Mouse (Mus musculus) liver, embryonic 13.5 days (tissue): ENCODE measurements around the gene Rasl11a. TPM values are rescaled to one million over a fixed set of nuclear protein-coding genes. Genes with fewer than 3 reads are reported as not detected.

Source experiments
- ATAC-seq: fragments of 200-750 bp; cut with Nextera tagmentation; 2 replicates; pipeline ENCODE4 v1.8.0; 2017; ENCODE audit warnings: low read depth, mild to moderate bottlenecking, moderate number of reproducible peaks, moderate library complexity
- DNase-seq: peaks from one replicate; pipeline ENCODE4 v3.0.0; 2022
- H3K27ac ChIP-seq: fragments of 300-500 bp; sonication (generic); 2 replicates; pipeline ENCODE4 v1.5.1; 2015; ENCODE audit warnings: moderate library complexity, mild to moderate bottlenecking, inconsistent platforms
- H3K27me3 ChIP-seq: fragments of 300-500 bp; sonication (generic); 2 replicates; pipeline ENCODE4 v1.6.1; 2015; ENCODE audit warnings: mild to moderate bottlenecking, inconsistent platforms
- H3K36me3 ChIP-seq: fragments of 300-500 bp; sonication (generic); 2 replicates; pipeline ENCODE4 v1.6.1; 2015; ENCODE audit warnings: mild to moderate bottlenecking, inconsistent platforms
- H3K4me1 ChIP-seq: fragments of 300-500 bp; sonication (generic); replicated peaks from 2 replicates; pipeline ENCODE4 v1.6.1; 2015; ENCODE audit warnings: inconsistent platforms
- H3K4me2 ChIP-seq: fragments of 300-500 bp; sonication (generic); 2 replicates; pipeline ENCODE4 v1.6.1; 2015; ENCODE audit warnings: inconsistent platforms, mild to moderate bottlenecking, moderate library complexity
- H3K4me3 ChIP-seq: fragments of 300-500 bp; sonication (generic); replicated peaks from 2 replicates; pipeline ENCODE4 v1.5.1; 2015; ENCODE audit warnings: mild to moderate bottlenecking, inconsistent platforms
- H3K9ac ChIP-seq: fragments of 300-500 bp; sonication (generic); 2 replicates; pipeline ENCODE4 v1.6.1; 2015; ENCODE audit warnings: mild to moderate bottlenecking, inconsistent platforms
- H3K9me3 ChIP-seq: fragments of 300-500 bp; sonication (generic); replicated peaks from 2 replicates; pipeline ENCODE4 v1.6.1; 2016; ENCODE audit warnings: inconsistent platforms
- WGBS: fragments of 180-500 bp; shearing (Covaris S2); methylation state at CpG from one replicate; pipeline ENCODE4 v1.1.7; 2015; ENCODE audit not compliant: insufficient replicate concordance; 5-methylcytosine and 5-hydroxymethylcytosine counted together
- polyA plus RNA-seq: library from polyadenylated mRNA; unstranded; fragments of >200 nt; fragmentation: Nextera tagmentation; extraction: Ambion mirVana; gene quantifications from 2 replicates; pipeline ENCODE4 v1.2.1, GENCODE M21; 2015

Gene Rasl11a
- polyA plus RNA-seq, 1 experiment from 2014 or later = 3.1 TPM

DNA sequence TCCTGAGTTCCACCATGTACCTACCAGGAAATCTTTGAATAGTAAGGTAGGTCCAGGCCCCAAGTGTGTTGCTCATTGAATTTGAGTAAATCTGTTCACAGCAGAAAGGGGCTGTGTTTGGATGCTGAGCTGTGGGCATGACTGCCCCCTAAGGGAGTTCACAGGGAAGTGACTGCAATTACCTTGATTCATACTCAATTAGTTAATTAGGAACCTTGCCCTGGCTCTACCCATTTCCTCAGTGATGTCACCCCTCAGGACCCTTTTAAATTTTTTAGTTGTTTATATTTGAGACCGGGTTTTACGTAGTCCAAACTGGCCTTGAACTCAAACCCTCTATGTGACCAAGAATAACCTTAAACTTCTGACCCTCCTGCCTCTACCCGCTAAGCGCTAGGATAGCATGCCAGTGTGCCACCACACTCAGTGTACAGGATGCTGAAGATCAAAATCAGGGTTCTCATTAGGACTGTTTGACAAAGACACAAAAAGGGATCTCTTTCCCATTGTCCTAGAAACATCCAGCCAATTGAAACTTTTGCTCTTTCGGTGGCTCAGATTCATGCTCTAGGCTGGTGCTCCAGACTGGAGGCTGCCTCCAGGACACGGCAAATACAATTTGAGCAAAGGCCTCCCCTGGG, 450 bp upstream of the Rasl11a start:
- Histone ChIP-seq H3K4me1 (peaks cover 18% of the 10 kb centered on the region), H3K27me3 (peaks cover 43% of the 10 kb centered on the region), H3K36me3 (no peaks in the 10 kb centered on the region), H3K9me3 (no peaks in the 10 kb centered on the region), H3K4me3 (peak overlapping the region; percentile 63), H3K9ac (peak overlapping the region; percentile 70; the same call in 1 of the 2 replicates), H3K4me2 (peak overlapping the region; percentile 93), H3K27ac (no peak overlapping the region)
- ATAC-seq = peak; percentile 27
- no peak for DNase-seq
- whole genome bisulfite sequencing = 15% methylated on average over 6 of the region's 6 CpGs

DNA sequence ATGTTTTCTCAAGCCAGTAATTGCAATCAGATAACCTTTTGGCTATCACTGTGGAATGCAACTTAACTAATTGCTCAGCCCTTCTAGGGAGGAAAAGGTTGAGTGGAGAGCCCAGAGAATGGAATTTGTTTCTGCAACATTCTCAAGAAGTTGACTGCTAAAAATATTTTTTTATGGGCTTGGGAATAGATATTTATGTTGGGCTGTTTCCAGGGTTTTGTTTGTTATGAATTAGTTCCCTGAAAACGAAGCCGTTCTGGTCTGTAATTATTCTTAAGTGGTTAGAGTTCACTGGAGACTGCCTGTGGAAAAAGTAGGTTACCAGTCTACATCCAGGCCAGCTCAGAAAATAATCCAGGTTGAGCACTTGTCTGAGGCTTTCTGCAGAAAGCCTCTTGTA, 1.6 kb downstream of the Rasl11a start:
- Histone ChIP-seq H3K9ac (no peak overlapping the region), H3K27ac (no peak overlapping the region), H3K4me3 (no peak overlapping the region), H3K36me3 (no peaks in the 10 kb centered on the region), H3K9me3 (no peaks in the 10 kb centered on the region), H3K4me1 (peaks cover 18% of the 10 kb centered on the region), H3K27me3 (peaks cover 46% of the 10 kb centered on the region), H3K4me2 (peak overlapping the region; percentile 93; the same call in 1 of the 2 replicates)
- DNase-seq = no peak
- 68% methylated on average over 2 of the region's 2 CpGs for WGBS
- ATAC-seq = no peak

DNA sequence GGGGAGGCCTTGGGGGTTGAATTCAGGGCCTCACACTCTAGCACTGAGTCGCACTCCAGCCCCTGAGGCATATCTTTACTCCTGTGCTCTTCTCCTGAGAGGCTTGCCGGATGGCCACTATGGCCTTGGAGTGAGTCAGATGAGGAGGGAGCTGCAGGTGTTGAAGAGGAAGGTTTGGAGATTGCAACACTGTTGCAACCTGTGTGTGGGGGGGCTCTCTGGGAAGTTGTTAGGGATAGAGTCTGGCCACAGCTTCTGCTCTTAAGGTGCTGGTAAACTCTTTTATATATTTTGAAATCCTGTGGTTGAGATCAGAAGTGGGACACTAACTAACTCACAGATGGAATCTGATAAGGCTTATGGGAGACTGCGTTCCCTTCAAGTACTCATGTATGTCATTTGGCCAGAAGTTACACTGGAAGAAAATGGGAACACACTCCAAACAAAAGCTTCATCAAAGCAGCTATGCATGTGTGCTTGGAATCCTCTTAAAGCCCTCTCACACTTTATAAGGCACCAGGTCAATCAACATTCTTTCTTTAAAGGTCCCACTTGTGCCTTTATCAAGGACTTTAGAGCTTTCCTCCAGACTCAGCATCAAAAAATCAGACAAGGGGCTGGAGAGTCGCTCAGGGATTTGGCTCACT, 4.2 kb downstream of the Rasl11a start:
- ATAC-seq (no peak), DNase-seq (no peak)
- WGBS = 72% methylated on average over 4 of the region's 4 CpGs
- no peak overlapping the region for H3K4me2 ChIP-seq
- peaks cover 42% of the 10 kb centered on the region for H3K27me3 ChIP-seq
- H3K9ac ChIP-seq = no peak overlapping the region
- no peak overlapping the region for H3K27ac ChIP-seq
- H3K9me3 ChIP-seq = no peaks in the 10 kb centered on the region
- H3K4me1 ChIP-seq = peaks cover 18% of the 10 kb centered on the region
- H3K36me3 ChIP-seq = no peaks in the 10 kb centered on the region
- no peak overlapping the region for H3K4me3 ChIP-seq

DNA sequence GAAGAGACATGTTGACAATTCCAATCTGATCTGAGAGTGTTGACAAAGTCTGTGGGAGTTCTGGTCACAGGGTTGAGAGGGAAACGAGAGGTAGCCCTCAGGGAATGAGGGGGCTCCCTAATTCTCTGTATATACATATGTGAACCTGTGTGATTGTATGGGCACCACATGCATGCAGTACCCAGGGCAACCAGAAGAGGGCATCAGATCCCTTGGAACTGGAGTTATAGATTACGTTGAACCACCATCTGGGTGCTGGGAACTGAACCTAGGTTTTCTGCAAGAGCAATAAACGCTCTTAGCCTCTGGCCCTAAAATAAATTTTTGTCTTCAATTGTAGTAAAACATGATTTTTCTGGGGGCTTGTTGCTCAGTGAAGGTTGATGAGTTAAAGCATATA, 11.2 kb downstream of the Rasl11a start:
- Histone ChIP-seq H3K4me2 (no peak overlapping the region), H3K4me1 (peaks cover 7% of the 10 kb centered on the region), H3K27me3 (peaks cover 9% of the 10 kb centered on the region), H3K27ac (no peak overlapping the region), H3K9ac (no peak overlapping the region), H3K36me3 (no peaks in the 10 kb centered on the region), H3K4me3 (no peak overlapping the region), H3K9me3 (peaks cover 6% of the 10 kb centered on the region; the same call in 1 of the 2 replicates)
- ATAC-seq (no peak), DNase-seq (no peak)
- 71% methylated on average over 3 of the region's 3 CpGs for WGBS

DNA sequence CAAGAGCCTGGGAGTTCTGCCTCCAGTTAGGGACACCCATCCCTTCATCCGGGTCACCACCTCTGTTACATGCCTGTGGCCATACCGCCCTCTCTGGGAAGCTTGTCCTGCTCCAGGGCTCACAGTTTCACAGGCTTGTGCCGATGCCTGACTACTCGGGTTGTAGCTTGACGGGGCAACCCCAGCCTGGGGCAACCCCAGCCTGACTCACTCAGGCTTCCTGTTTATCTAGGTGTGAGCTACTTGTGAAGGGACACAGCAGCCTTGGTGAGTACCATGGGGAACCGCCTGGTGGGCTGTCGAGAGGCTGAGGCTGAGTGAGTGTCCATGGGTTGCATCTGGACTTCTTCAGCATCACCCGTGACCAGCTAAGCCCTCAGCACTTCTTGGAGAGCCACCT, 12.7 kb downstream of the Rasl11a start:
- no peak overlapping the region for H3K4me2 ChIP-seq
- ATAC-seq = no peak

DNA sequence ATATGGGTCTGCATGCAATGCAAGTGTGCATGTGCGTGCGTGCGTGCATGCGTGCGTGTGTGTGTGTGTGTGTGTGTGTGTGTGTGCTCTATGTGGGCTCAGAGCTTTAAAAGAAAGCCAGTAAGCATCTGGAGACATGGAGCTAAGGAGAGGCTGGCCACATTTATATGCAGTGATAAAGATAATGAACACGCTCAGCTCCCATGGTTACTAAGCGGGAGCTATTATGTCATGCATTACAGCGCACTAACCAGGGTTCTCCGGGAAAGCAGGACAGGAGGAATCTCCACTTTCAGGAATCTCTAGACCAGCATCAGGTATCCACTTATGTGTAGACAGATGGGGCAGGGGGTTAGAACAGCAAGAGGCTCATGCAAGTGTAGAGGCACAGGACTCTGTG, 13.9 kb downstream of the Rasl11a start:
- WGBS = 78% methylated on average over 9 of the region's 9 CpGs
- no peaks in the 10 kb centered on the region for H3K27me3 ChIP-seq
- no peaks in the 10 kb centered on the region for H3K36me3 ChIP-seq
- no peak for ATAC-seq
- H3K9me3 ChIP-seq = peaks cover 6% of the 10 kb centered on the region; the same call in 1 of the 2 replicates
- DNase-seq = no peak
- no peak overlapping the region for H3K9ac ChIP-seq
- H3K4me2 ChIP-seq = no peak overlapping the region
- H3K4me3 ChIP-seq = no peak overlapping the region
- H3K4me1 ChIP-seq = peaks cover 7% of the 10 kb centered on the region
- no peak overlapping the region for H3K27ac ChIP-seq

More for the DNA sequence above, 12.7 kb downstream of the Rasl11a start:
- 0 out of 2 replicates have a peak, but pooled peaks cover 3% of the 10 kb centered on the region for H3K27me3 ChIP-seq
- H3K9ac ChIP-seq = no peak overlapping the region
- WGBS = 57% methylated on average over 8 of the region's 8 CpGs
- no peak for DNase-seq
- no peak overlapping the region for H3K4me3 ChIP-seq
- H3K4me1 ChIP-seq = peaks cover 7% of the 10 kb centered on the region
- H3K27ac ChIP-seq = no peak overlapping the region
- peaks cover 6% of the 10 kb centered on the region; the same call in 1 of the 2 replicates for H3K9me3 ChIP-seq
- no peaks in the 10 kb centered on the region for H3K36me3 ChIP-seq

DNA sequence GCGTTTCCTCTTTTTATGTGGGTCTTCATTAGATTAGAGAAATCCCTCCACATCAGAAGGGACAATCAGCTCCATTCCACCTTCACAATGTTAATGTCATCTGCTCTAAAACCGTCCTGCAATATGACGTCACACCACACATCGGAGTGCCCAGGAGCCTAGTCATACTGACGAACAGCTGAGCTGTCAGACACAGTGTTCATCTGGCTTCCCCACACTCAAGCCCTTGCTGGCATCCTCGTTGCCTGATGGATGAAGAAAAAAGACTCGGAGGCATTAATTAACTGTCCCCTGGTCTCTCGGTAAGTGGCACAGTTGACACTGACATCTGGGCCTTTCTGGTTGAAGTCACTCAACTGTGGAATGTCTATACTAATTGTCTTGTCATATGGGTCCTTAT, 14.4 kb downstream of the Rasl11a start:
- H3K4me2 ChIP-seq = no peak overlapping the region
- no peak overlapping the region for H3K9ac ChIP-seq
- H3K27me3 ChIP-seq = no peaks in the 10 kb centered on the region
- peaks cover 6% of the 10 kb centered on the region; the same call in 1 of the 2 replicates for H3K9me3 ChIP-seq
- no peak overlapping the region for H3K4me3 ChIP-seq
- peaks cover 7% of the 10 kb centered on the region for H3K4me1 ChIP-seq
- 73% methylated on average over 8 of the region's 8 CpGs for WGBS
- H3K36me3 ChIP-seq = no peaks in the 10 kb centered on the region
- DNase-seq (no peak), ATAC-seq (no peak)
- H3K27ac ChIP-seq = no peak overlapping the region

DNA sequence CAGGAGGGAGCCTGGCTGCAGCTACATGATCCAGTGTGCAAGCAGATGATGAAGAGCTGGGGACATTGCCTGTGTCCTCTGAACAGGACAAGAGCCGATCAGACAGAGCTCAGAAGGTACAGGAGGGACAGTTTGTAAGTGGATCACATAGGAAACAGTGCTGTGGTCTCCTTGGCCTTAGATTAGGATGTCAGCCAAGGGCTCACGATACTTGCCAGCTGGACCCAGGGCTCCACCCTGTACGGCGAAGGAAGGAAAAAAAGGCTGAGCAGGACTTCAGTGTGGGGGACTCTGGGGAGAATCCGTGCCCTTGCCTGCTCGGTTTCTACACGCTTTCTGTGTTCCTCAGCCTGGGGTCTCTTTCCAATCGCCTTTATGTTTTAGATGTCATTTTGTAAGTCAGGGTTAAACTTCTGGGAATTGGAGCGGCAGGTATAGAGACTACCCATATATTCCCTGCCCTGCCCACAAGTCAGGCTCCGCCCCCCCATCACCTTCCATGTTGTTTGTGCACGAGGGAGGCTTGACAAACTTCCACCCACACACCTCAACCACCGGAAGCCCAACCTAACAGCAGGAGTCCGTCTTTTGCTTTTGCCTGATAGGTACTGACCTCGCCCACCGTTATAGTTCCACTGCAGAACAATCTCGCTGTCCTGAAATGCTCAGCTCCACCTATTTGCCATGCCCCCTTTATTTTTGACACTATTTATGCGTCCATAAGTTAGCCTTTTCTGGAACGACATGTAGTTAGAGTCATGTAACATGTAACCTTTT, 15.5 kb downstream of the Rasl11a start:
- ATAC-seq = peak; percentile 33; the same call in 1 of the 2 replicates

DNA sequence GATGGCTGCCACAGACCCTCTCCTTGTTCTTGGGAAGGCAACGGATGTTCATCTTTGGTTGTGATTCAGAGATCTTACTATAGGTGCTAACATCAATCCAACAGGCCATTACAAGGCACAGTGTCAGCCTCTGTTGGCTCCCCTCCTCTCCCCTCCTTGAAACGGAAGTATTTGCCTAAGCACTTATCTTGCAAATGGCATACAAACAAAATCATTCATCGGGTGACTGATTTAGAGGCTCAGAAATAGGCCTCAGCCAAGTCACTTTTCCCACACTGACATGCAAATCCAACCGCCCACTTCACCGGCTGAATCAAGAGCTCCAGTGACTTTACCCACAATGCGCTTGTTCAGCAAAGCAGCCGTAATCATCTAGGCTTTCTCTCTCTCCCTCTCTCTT, 16.7 kb downstream of the Rasl11a start:
- Histone ChIP-seq H3K36me3 (no peaks in the 10 kb centered on the region), H3K9me3 (no peaks in the 10 kb centered on the region), H3K27me3 (no peaks in the 10 kb centered on the region), H3K4me2 (no peak overlapping the region), H3K4me3 (no peak overlapping the region), H3K27ac (no peak overlapping the region), H3K9ac (no peak overlapping the region), H3K4me1 (peaks cover 22% of the 10 kb centered on the region)
- DNase-seq (no peak), ATAC-seq (no peak)
- 54% methylated on average over 7 of the region's 7 CpGs for WGBS

More for the DNA sequence above, 15.5 kb downstream of the Rasl11a start:
- WGBS = 53% methylated on average over 18 of the region's 18 CpGs
- Histone ChIP-seq H3K4me2 (no peak overlapping the region), H3K9ac (no peak overlapping the region), H3K27ac (no peak overlapping the region), H3K4me1 (peaks cover 10% of the 10 kb centered on the region), H3K36me3 (no peaks in the 10 kb centered on the region), H3K27me3 (no peaks in the 10 kb centered on the region), H3K9me3 (peaks cover 6% of the 10 kb centered on the region; the same call in 1 of the 2 replicates), H3K4me3 (no peak overlapping the region)
- DNase-seq = no peak

DNA sequence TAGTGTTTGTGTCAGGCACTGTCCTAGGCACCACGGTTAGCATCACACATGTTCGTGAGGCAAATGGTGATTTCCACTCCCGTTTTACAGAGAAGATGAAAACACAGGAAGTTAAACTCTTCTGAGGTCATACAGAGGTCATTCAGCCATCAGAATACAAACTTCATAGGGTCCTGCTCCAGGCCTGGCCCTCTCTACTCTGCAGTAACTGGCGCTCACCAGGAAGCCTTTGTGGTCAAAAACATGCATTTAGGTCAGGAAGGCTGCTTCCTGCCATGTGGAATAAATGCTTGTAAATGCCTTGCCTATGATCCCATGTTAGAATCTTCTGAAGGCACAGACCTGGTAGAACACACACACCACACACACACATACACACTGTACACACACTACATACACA, 20.6 kb downstream of the Rasl11a start:
- H3K4me1 ChIP-seq = peaks cover 39% of the 10 kb centered on the region
- H3K9me3 ChIP-seq = no peaks in the 10 kb centered on the region
- DNase-seq = no peak
- H3K27me3 ChIP-seq = no peaks in the 10 kb centered on the region
- no peaks in the 10 kb centered on the region for H3K36me3 ChIP-seq
- ATAC-seq = no peak
- H3K9ac ChIP-seq = no peak overlapping the region
- 52% methylated on average over 4 of the region's 4 CpGs for WGBS
- peak overlapping the region; percentile 85 for H3K27ac ChIP-seq
- H3K4me3 ChIP-seq = no peak overlapping the region
- no peak overlapping the region for H3K4me2 ChIP-seq

DNA sequence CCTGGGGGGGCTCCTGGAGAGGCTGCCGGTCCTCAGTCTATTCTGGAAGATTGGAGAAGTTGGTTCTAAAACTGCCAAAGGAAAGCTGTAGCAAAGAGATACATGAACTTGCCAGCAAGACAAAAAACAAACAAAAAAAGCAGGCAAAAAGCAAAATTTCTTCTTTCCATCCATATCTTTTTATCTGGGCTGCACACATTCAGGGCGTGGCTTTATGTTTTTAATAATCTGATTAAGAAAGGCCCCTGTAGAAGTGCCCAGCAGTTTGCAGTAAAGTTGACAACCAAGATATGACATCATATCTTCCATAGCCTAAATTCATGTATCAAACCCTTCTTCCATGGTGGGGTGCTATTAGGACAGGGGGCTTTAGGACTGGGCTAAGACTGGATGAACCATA, 21.4 kb downstream of the Rasl11a start:
- 18% methylated on average over 2 of the region's 2 CpGs for WGBS
- Histone ChIP-seq H3K4me2 (peak overlapping the region; percentile 65), H3K4me1 (peaks cover 37% of the 10 kb centered on the region), H3K4me3 (peak overlapping the region; percentile 21; the same call in 1 of the 2 replicates), H3K9ac (peak overlapping the region; percentile 58; the same call in 1 of the 2 replicates), H3K27ac (peak overlapping the region; percentile 85), H3K36me3 (no peaks in the 10 kb centered on the region), H3K9me3 (no peaks in the 10 kb centered on the region), H3K27me3 (no peaks in the 10 kb centered on the region)
- DNase-seq = peak; percentile 63
- peak; percentile 72 for ATAC-seq
